Mouse (Mus musculus) olfactory bulb, adult 2 months (tissue): Measurements from ENCODE around the gene Schip1.

Experiments used
- CTCF ChIP-seq: fragments of 200-500 bp; IDR thresholded peaks from 2 replicates; pipeline ENCODE4 v1.5.1; 2012; ENCODE audit warnings: low read depth, mild to moderate bottlenecking, low read length, moderate library complexity; ENCODE audit not compliant: insufficient read depth
- POLR2A ChIP-seq: fragments of 200-500 bp; IDR thresholded peaks from 2 replicates; pipeline ENCODE4 v1.6.1; 2012; ENCODE audit warnings: mild to moderate bottlenecking, low read depth, low read length, moderate library complexity; ENCODE audit not compliant: insufficient read depth

DNA sequence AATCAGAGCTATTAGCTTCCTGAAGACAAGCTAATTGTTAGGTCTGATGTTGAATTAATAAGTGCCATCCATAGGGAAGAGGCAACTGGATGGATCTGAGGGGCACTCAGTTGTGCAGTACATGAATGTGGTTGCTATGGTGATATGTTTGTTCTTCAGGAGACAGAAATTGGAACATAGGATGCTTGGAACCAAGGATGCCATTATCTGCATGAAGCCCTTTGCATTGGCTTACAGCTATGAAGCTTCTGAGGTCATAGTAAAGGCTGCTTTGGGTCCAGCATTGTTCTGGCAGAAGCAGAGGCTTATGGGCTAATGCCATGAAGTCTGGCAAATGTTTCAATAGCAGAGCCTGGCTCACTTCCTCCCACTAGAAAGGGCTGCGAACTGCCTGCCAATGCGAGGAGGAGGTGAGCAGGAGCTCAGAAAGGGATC, 339.2 kb downstream of the Schip1 start:
- TF ChIP-seq POLR2A (no peak), CTCF (no peak)
